Mouse (Mus musculus): ENCODE data around the gene Rps7.

GRCm38 (mm10) chr12:28621451-28622166 lies 14.1 kb downstream of the Rps7 start:
- TF ChIP-seq CTCF (IDR thresholded peaks at IDR 0.05 in 2 of 3, conservative IDR thresholded peaks at IDR 0.05 in 1 of 3; ENCODE audit: control insufficient read depth in 1 of 3, insufficient read depth in 1 of 3, low read depth in 2 of 3, low read length in 3 of 3, poor library complexity in 1 of 3, severe bottlenecking in 1 of 3) (no peak; a peak in 1 of 6 replicates), ZKSCAN1 (IDR thresholded peaks at IDR 0.05; ENCODE audit: low read depth, low read length) (no peak), ZC3H11A (IDR thresholded peaks at IDR 0.05; ENCODE audit: low read depth, low read length) (no peak), TBP (IDR thresholded peaks at IDR 0.05; ENCODE audit: low read depth, low read length) (no peak)
